Mouse (Mus musculus) embryo, embryonic 9.5 days (tissue): ENCODE measurements around the gene Ano1.

Experiments used
- DNase-seq: peaks from one replicate; pipeline ENCODE4 v3.0.0-alpha.2; 2017; ENCODE audit errors: extremely low spot score

The Ano1 gene

DNA sequence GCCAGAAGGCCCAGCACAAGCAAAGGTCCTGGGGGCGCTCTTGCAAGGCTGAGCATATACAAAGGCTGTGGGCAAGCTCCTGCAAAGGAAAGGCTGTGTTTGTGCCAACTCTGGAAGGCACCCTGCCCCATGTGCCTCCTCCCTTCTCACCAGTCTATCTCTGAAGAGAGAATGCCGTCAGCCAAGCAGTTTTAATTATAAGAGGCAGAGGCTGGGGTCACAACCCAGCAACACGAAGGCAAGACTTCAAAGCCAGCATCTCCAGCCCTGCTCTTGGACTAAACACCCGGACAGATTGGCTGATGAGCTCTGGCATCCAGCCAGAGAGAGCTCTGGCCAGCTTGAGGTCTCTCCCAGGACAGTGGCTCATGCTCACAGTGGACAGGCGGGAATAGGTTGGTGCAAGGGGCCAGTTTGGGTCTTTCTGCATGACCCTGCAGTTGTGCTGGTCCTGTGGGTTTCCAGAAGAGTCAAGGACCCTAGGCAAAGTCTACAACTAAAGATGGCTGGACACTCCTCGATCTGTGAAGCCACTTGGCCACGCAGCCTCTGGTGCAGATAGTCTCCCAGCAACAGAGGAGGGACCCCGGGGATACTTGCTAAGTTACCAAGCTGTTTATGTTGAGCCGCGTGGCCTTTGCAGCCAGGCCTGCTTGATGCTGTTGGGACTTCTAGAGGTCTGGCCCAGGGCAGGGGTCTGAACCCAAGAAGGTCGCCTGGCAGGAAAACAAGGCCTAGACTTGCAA is 12.9 kb upstream of the Ano1 start:
- no peak for DNase-seq

DNA sequence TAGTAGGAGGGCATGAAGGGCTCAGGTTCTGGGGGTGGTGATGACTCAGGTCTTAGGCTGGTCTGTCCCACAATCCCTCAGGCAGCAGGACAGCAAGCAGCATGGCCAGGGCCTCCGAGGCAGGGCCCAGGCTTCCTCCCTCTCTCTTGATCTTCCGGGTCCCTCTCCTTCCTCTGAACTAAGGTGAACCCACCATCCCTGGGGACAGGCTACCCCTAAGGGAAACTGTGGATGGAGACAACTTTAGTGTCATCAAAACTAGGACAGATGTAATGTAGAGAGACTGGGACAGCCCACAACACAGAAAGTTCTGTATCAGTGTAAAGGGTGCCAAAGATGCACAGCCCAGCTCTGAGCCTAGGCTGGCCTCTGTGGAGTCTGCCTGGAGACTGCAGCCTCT is 12.2 kb upstream of the Ano1 start:
- no peak for DNase-seq

DNA sequence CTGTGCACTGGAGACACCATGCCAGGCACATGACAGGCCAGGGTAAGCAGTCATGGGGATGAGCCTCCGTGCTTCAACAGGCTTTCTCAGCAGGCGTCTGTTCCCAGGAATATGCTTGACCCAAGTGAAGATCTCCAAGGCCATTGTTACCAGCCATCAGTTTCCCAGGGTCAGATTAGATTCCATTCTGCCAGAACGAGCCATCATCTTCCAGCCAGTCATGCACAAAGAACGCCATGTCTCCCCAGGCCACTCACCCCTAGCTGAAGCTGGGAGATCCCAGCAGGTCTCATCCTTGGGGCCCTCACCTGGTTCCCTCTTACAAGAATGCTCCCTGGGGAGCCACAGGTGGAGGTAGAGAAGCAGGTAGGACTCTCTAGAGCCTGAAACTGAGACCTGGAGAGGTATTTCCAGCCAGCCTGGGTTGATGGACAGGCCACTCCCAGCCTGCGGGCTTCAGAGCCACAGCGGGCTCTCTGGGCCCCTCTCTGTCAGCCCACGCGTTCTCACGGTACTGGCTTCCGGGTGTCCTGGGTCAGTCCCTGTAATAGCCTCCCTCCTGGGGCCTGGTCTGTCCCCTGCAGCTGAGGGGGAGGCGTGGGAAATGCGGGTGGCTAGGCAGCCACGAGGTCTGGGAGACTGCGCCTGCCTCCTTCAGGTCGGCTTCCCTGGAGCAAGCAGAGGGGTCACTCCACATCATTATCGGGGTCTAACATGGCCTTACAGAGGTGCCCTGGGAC is 10.9 kb upstream of the Ano1 start:
- DNase-seq, result no peak

DNA sequence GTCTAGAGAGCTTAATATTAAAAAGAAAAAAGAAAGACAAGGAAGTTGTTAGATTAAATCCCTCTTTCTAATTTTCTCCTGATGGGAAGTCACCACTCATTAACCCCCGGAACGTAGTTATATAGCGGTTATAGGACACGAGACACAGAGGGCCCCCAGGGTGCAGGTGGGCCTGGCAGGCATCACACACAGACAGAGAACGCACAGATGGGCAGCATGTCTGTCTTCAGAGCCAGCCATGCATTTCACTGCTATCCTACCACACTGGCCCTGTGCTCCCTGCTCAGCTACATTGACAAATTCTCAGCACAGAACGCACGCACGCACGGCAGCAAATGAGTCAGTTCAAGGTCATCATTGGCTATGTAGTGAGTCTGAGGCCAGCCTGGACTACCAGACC is 8.5 kb upstream of the Ano1 start:
- no peak for DNase-seq

DNA sequence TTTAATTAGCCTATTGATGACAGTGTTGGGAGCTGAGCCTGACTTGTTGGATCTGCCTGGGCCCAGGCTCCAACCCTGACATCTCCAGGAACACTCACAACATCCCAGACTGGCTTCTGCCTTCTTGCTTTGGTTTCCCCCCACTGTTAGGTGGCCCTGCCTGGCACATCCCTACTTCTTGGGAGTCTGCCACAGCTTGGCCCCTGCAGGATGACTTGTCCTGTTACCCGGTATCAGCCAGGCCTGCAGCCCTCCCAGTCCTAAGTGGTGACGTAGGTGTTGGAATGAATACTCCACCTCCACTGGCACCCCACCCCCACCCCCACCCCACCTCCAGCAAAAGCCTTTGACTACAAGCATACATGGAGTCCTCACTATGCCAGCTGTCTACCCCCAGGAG is 7.7 kb upstream of the Ano1 start:
- DNase-seq, result no peak

DNA sequence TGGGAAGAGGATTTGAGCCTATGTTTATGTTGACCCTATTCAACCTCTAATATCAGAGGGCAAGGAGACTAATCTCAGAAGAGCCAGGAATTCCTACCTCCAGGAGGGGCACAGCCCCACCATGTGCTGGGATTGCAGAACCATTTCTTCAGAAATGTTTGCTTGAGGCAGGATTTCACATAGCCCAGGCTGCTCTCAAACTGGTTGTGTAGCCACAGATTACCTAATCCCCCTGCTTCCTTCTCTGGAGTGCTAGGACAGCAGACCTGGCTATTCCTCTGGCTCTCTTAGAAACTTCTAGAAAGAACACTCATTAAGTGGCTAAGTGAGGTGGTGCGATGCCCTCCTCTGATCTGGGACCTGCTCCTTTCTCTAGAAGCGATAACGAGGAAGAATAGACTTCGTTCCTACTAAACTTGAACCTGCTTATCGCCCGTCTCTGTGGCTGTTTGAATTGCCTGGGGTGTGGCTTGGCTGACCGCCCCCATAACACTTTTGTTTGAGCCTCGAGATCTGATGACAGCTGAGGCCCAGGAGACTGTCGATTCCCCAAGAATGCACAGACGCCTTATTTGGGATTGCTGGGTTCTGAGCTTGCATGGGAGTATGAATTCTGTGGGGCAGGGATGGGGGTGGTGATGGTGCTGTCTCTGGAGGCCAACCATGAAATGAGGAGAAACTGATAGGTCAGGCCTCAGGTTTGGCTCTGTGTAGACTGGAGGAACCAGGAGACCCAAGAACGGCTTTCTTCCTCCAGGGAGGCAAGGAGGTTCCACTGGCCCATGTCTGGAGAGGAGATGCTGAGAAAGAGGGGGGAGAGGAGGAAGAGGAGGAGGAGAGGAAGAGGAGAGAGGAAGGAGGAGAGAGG is 4.0 kb upstream of the Ano1 start:
- DNase-seq, result no peak

DNA sequence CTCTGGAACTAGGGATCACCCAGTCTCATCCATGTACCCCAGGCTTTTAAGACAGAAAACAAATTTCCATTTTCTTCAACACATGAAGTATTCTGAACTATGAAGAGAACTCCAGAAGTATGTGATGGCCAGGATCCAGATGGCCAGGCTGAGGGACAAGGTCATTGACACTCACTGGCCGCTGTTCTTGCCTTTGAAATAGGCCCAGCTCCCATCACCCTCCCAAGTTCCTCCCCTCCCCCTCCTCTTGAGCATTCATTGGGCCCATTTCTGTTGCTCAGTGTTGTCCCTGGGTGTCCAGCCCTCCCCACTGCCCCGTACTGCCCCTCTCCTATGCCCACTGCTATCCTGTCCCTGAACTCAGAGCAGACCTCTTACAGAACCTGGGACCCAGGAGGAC is 2.9 kb upstream of the Ano1 start:
- DNase-seq, result no peak

DNA sequence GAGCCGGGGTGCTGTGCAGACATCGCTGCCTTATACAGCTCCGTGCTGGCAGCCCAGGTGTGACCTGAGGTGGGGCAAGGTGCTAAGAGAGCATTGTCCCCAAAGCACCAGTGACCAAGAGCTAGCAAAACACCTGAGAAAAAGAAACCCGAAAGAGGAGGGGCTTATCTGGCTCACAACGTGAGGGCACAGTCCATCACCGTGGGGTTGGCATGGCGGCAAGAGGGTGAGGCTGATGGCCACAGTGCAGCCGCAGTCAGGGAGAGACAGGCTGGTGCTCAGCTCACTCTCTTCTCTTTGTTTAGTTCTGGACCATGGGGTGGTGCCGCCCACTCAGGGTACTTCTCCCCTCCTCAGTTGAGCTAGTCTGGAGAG is 1.9 kb upstream of the Ano1 start:
- DNase-seq, result no peak

DNA sequence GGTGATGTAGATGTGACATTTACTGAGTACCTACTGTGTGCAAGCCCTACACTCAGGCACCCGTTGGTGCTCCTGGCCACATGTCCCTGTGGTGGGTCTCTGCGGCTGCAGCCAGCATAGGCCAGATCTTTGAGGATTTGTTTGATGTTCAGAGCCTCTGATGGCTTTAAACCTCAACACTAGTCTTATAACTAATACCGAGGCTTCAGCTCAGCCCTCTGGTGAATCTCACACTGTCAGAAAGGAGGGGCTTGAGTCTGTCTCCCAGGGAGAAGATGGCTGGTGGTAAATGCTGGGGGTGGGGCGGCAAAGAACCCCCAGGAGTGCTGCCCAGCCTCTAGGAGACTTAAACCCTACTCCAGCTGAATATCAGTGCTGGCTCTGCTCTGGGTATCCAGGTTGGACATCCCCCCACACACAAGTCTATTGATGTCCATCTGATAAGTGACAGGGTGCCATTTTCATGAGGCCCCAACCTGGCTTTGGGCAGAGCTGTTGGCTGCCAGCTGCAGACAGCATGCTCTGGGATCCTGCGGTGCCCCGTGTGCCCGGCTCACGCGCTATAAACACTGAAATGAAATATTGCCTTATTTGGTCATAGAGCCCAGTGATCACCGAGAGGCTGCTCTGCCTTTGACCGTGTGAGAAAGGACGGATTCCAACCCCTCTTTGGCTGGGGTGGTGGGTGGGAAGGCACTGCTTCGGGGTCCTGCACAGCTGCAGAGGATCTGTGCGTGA is 1.3 kb upstream of the Ano1 start:
- DNase-seq, result no peak

DNA sequence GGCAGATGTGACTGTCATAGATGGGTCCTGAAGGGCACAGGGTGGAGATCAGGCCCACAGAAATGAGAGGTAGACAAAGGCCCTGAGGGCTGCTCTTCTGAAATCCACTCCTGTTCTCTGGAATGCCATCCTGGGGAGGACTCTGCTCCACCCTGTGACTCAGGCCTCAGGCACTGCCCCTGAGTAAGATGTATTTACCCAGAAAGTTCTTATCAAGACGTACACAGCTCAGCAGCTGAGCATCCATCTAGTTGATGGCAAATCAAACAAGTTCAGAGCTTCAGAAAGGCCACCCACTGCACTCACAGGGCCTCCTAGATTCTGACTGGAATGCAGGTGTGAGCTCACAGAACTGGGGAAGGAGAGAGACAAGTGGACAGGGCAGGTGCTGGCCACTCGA is 4.0 kb downstream of the Ano1 start:
- DNase-seq, result no peak

DNA sequence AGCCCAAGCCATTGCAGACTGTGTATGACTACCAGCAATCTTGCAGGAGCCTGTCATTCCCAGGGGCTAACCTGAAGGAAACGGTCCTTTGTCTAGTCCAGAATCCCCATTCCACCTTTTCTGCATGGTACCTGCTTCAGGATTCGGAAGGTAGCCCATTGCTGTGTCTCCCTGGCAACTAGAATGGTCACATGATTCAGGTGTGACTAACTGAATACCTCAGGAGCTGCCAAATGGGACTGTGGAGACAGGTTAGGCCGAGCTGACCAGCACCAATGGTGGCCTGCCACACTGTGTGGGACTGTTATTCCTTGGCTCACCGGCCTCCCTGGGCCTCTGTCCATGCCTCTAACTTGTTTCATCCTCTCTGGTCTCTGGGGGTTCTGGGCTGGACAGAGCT is 5.3 kb downstream of the Ano1 start:
- no peak for DNase-seq

DNA sequence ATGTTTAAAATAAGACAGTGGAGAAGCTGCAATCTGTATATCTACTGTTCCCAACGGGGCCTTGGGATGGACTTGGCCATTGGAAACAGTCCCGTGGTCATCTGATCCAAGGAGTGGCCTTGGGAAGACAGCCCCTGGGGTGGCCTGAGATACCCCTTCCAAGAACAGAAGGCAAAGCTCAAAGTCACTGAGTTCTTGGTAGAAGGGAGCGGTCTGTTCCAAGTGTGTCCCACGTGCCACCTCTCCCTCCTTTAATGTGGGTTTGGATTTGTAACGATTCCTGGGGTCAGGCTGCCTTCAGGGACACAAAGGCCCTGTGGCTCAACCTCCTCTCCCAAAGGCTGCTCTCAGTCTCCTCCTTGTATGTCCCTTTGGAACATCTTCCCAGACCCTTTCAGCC is 7.9 kb downstream of the Ano1 start:
- DNase-seq, result no peak

DNA sequence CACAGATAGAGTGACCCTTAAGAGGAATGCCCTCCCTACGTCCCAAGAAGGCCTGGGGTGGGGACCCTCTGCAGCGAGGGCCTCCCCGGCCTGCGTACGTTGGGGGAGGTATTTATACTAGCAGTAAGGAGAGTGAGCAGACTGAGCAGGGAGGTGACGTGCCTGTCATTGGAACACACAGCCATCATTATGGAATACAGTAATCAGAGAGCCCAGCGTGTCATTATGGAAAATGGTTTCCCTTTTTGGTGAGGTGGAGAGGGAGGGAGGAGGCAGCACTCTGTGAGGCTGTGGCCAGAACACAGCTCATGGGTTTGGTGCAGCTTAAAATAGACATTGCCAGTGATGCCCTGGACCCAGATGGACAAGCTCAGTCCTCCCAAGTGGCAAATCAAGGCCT is 11.1 kb downstream of the Ano1 start:
- DNase-seq, result no peak

DNA sequence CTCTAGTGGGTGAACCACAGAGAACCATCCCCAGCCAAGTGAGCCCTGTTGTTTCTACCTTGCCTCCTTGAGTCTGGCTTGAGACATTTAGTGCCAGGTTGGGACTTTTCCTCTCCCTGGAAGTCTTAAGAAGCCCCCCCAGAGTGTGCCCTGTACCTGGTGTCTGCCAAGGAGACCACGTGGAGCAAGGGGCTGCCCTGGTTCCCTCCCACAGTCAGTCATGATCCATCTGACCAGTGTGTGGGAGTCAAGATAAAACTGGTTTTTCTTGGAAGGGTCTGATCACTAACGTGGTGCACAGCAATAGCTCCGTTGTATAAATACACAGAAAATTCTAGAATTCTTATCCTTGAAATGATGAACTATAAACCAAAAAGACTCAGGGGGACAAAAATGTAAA is 12.0 kb downstream of the Ano1 start:
- no peak for DNase-seq

DNA sequence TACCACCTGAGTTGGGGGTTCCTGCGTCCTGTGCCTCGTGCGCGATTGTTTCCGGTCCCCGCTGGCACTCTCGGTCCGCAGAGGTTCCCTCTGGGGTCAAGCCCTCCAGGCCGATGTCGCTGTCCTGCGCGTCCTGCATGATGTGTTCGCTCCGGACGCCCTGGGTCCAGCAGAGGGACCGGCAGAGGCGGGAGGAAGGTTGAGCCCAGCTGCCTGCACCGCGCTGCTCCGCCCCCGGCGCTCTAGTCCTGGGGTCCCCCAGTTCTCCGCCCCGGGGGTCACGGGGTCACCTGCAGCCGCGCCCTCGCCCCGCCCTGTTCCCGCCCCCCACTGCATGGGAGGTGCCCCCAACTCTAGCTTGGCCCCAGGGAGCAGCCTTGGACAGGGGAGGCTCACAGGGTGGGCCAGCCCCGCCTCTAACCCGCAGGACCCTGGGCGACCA is 13.4 kb downstream of the Ano1 start:
- peak; percentile 63 for DNase-seq

DNA sequence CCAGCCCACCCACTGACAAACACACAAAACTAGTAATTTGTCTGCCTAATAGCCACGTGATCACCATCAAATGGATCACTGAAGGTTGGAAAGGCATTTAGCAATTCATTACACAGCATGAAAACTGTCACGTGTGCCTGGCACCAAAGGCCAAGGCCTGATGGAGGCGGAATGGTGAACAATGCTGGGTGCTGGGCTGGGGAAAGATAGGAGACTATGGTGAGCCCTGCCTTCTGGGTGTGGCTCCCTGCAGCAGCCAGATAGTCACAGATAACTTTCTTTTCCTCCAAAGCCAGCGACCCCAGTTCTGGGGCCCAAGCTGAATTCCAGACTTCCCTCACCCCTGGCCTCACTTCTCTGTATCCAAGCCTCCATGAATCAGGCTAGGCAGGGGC is 19.9 kb downstream of the Ano1 start:
- DNase-seq, result no peak

DNA sequence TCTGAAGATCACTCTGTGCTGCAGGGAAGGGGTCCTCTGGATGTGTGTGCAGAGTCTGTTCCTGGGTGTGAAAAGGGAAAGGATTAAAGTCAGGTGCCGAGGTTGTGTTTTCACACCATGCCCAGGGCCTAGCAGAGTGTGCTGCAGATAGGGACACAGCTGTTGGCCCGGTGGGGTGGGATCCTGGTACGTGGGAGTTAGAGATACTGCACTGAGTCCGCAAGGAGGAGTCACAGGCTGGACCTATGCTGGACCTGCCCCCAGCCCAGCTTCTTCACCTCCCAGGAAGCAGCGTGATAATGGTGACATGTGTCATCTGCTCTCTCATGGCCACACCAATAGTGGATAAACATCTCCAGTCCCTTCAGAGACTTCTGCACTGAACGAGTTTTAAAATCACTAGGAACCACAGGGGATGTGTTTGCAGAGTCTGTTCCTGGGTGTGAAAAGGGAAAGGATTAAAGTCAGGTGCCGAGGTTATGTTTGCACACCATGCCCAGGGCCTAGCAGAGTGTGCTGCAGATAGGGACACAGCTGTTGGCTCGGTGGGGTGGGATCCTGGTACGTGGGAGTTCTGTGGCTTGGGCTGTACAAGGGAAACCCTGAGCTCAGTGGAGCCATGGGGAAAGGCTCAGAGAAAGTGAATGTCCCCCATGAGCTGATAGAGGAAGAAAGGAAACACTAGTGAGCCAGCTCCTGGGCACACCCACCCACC is 20.4 kb downstream of the Ano1 start:
- no peak for DNase-seq

DNA sequence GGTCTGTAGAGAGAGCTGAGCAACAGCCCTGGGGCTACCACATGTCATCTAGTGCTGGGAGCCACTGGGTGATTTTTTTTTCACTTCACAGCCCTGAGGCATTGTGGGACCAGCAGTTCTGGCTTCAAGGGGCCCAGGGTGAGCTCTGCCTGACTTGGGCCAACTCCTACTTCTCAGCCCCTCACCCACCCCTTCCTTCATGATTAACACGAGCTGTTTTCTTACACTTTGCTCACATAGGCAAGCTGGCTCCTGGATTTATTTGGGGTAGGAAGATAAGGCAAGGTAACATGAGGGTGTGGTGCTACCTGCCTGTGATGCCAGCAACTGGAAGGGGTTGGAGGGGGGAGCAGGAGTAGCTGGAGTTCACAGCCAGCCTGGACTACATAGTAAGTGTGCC is 27.5 kb downstream of the Ano1 start:
- DNase-seq, result no peak

DNA sequence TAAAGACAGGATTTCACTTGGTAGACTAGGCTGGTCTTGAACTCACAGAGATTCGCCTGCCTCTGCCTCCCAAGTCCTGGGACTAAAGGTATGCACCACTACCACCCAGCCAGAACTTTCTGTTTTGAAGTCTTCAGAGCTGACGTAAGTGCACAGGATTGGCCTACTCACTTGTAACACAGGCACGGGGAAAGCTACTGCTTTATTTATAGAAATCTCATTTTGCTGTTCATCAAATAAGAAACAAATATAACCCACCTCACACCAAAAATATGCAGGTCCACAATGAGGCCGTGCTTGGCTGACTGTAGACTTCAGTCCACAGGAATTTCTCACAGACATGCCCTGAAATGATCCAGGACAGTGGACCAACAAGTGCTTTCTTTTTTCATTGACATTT is 31.8 kb downstream of the Ano1 start:
- no peak for DNase-seq

DNA sequence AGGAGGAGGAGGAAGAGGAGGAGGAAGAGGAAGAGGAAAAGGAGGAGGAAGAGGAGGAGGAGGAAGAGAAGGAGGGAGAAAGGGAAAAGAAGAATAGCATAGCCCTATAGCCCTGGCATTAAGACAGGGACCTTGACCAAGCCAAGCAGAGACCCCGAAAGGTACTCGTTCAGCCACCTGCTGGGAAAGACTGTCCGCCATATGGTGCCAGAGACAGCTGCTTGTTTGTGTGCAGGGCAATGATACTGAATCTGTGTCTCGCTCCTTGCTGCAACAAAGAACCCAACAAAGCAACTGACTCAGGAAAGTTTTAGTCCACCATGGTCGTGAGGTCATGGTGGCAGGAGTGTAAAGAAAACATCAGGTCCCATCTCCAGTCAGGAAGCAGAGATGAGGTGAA is 34.0 kb downstream of the Ano1 start:
- no peak for DNase-seq

DNA sequence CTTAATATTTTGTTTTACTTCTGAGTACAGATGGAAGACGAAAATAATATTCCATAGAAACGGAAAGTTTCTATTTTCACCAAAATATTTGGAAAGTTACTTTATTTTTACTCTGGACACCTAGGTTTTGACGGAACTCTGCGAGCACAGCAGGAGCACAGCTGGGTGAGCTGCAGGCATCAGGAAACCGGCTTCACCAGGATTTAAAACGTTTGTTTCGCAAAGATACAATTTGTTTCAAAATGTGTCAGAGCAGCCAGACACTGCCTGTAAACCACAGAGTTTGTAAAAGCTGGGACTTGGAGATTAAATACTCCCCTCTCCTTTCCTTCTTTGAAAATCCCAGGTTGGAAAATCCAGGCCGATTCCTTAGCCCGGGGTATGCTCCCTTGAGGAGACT is 53.9 kb downstream of the Ano1 start:
- DNase-seq, result no peak
